Mouse (Mus musculus) embryonic facial prominence, embryonic 11.5 days (tissue): ENCODE measurements around the gene D930048N14Rik. TPM values are rescaled to one million over a fixed set of nuclear protein-coding genes. Genes with fewer than 3 reads are reported as not detected.
"Not testable (repeated sequence)": the region's sequence is repeated elsewhere in the genome, so short reads cannot be mapped to it uniquely, and the experiment has no call there.

Experiments used
- ATAC-seq: fragments of 200-750 bp; cut with Nextera tagmentation; replicated peaks from 2 replicates; pipeline ENCODE4 v1.8.0; 2017; ENCODE audit warnings: low read depth; ENCODE audit not compliant: insufficient number of reproducible peaks, low FRiP score, low TSS enrichment
- DNase-seq: peaks from one replicate; pipeline ENCODE4 v3.0.0-alpha.2; 2015; ENCODE audit warnings: low spot score
- H3K27ac ChIP-seq: fragments of 300-500 bp; sonication (generic); replicated peaks from 2 replicates; pipeline ENCODE4 v1.5.1; 2014; ENCODE audit warnings: mild to moderate bottlenecking, low read depth, low read length, control low read depth
- H3K27me3 ChIP-seq: fragments of 300-500 bp; sonication (generic); 2 replicates; pipeline ENCODE4 v1.6.1; 2014; ENCODE audit warnings: mild to moderate bottlenecking, low read length, moderate library complexity, mixed read lengths; ENCODE audit not compliant: control insufficient read depth, insufficient read depth
- H3K36me3 ChIP-seq: fragments of 300-500 bp; sonication (generic); replicated peaks from 2 replicates; pipeline ENCODE4 v1.6.1; 2014; ENCODE audit warnings: low read depth, mild to moderate bottlenecking, low read length, moderate library complexity, mixed read lengths; ENCODE audit not compliant: control insufficient read depth, insufficient read depth
- H3K4me1 ChIP-seq: fragments of 300-500 bp; sonication (generic); 2 replicates; pipeline ENCODE4 v1.6.1; 2014; ENCODE audit warnings: low read length, mixed read lengths; ENCODE audit not compliant: control insufficient read depth, insufficient read depth
- H3K4me2 ChIP-seq: fragments of 300-500 bp; sonication (generic); 2 replicates; pipeline ENCODE4 v1.6.1; 2014; ENCODE audit warnings: low read depth, mild to moderate bottlenecking, control low read depth, low read length, moderate library complexity
- H3K4me3 ChIP-seq: fragments of 300-500 bp; sonication (generic); 2 replicates; pipeline ENCODE4 v1.5.1; 2014; ENCODE audit warnings: low read depth, low read length, control low read depth
- H3K9ac ChIP-seq: fragments of 300-500 bp; sonication (generic); replicated peaks from 2 replicates; pipeline ENCODE4 v1.6.1; 2014; ENCODE audit warnings: mild to moderate bottlenecking, control low read depth, low read length
- H3K9me3 ChIP-seq: fragments of 300-500 bp; sonication (generic); replicated peaks from 2 replicates; pipeline ENCODE4 v1.6.1; 2016; ENCODE audit warnings: mild to moderate bottlenecking, low read length, inconsistent platforms, mixed read lengths; ENCODE audit not compliant: control insufficient read depth
- WGBS: fragments of 180-500 bp; shearing (Covaris S2); extraction: QIAGEN DNeasy Blood & Tissue Kit; methylation state at CpG from one replicate; pipeline ENCODE4 v1.1.7; 2014; 5-methylcytosine and 5-hydroxymethylcytosine counted together
- polyA plus RNA-seq: library from polyadenylated mRNA; unstranded; fragments of >200 nt; fragmentation: Nextera tagmentation; extraction: Ambion mirVana; gene quantifications from 2 replicates; pipeline ENCODE4 v1.2.1, GENCODE M21; 2014

Gene D930048N14Rik
- polyA plus RNA-seq, 1 experiment from 2014 or later, result 0.88 TPM

- Histone ChIP-seq H3K4me3 (no peak overlapping the region), H3K27ac (no peak overlapping the region), H3K4me1 (no peaks in the 10 kb centered on the region), H3K4me2 (no peak overlapping the region), H3K36me3 (no peaks in the 10 kb centered on the region), H3K27me3 (no peaks in the 10 kb centered on the region), H3K9ac (no peak overlapping the region), H3K9me3 (no peaks in the 10 kb centered on the region)
- ATAC-seq, result no peak
- 82% methylated on average over 16 of the region's 16 CpGs for WGBS
- DNase-seq, result no peak
Measured at GRCm38 (mm10) chr11:51661867-51662365, 11.2 kb downstream of the D930048N14Rik start.

DNA sequence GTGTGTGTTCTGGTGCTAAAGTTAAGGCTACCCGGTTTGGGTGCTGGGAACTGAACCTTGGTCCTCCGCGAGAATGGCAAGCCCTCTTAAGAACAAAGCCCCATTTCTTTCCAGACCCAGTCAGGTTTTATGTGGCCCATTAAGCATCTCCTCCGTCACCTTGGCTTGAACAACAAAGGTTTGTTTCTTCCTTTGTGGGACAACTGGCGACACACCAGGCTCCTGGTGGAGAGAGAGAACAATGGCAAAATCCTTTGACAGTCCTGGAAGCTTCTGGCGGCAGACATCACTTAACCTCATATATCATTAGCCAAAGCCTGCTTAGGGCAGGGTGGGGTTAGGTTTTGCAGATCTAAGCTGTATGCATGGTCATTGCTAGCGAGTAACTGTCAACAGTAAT, 11.9 kb downstream of the D930048N14Rik start:
- no peak for DNase-seq
- no peak for ATAC-seq
- no peak overlapping the region for H3K9ac ChIP-seq
- H3K9me3 ChIP-seq, result no peaks in the 10 kb centered on the region
- 78% methylated on average over 7 of the region's 7 CpGs for WGBS
- H3K4me3 ChIP-seq, result no peak overlapping the region
- no peaks in the 10 kb centered on the region for H3K36me3 ChIP-seq
- H3K4me2 ChIP-seq, result no peak overlapping the region
- H3K27me3 ChIP-seq, result no peaks in the 10 kb centered on the region
- H3K4me1 ChIP-seq, result no peaks in the 10 kb centered on the region
- no peak overlapping the region for H3K27ac ChIP-seq

DNA sequence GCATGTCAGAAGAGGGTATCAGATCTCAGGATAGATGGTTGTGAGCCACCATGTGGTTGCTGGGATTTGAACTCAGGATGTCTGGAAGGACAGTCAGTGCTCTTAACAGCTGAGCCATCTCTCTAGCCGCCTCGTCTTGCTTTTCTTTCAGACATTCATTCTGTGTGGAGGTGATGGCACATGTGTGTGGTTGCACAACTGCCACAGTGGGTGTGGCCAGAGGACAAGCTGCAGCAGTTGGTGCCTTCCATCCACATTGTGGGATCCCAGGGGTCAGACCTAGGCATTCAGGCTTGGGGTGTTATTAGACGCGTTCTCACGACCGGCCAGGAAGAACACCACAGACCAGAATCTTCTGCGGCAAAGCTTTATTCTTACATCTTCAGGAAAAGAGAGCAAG, 14.0 kb downstream of the D930048N14Rik start:
- H3K9ac ChIP-seq, H3K36me3 ChIP-seq, H3K9me3 ChIP-seq, H3K27me3 ChIP-seq, H3K4me2 ChIP-seq, H3K4me1 ChIP-seq, ATAC-seq, H3K27ac ChIP-seq, H3K4me3 ChIP-seq, DNase-seq: not testable (repeated sequence)
- 94% methylated on average over 7 of the region's 7 CpGs for WGBS

- no peak overlapping the region for H3K4me3 ChIP-seq
- no peaks in the 10 kb centered on the region for H3K4me1 ChIP-seq
- 92% methylated on average over 7 of the region's 7 CpGs for WGBS
- H3K9me3 ChIP-seq, result no peaks in the 10 kb centered on the region
- H3K4me2 ChIP-seq, result no peak overlapping the region
- H3K27me3 ChIP-seq, result no peaks in the 10 kb centered on the region
- no peak for ATAC-seq
- DNase-seq, result no peak
- no peaks in the 10 kb centered on the region for H3K36me3 ChIP-seq
- no peak overlapping the region for H3K9ac ChIP-seq
- no peak overlapping the region for H3K27ac ChIP-seq
Measured at GRCm38 (mm10) chr11:51670846-51671245, 20.1 kb downstream of the D930048N14Rik start.

- Histone ChIP-seq H3K4me1 (no peaks in the 10 kb centered on the region), H3K36me3 (no peaks in the 10 kb centered on the region), H3K9me3 (no peaks in the 10 kb centered on the region), H3K27me3 (no peaks in the 10 kb centered on the region), H3K4me3 (no peak overlapping the region), H3K9ac (no peak overlapping the region), H3K4me2 (no peak overlapping the region), H3K27ac (no peak overlapping the region)
- DNase-seq, result no peak
- ATAC-seq, result no peak
- 87% methylated on average over 2 of the region's 2 CpGs for WGBS
Measured at GRCm38 (mm10) chr11:51671376-51671775, 20.6 kb downstream of the D930048N14Rik start.

DNA sequence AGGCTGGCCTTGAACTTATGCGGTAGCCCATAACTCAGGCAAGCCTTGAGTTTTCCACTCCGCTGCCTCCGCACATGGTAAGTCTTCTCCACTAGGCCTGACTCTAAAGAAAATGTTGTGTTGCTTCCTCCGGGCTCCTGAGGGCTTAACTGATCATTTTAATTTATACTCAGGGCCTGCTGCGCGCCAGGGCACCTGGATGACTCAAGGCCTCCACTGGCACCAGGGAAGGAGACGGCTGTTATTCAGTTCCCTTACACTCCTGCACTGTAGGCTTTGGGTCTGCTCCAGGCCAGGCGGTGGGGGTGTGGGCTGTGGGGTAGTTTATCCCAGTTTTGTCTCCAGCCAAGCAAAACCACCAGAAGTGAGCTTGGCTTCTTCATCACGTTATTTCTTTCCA, 22.5 kb downstream of the D930048N14Rik start:
- DNase-seq (no peak), ATAC-seq (no peak)
- no peaks in the 10 kb centered on the region for H3K36me3 ChIP-seq
- H3K9me3 ChIP-seq, result no peaks in the 10 kb centered on the region
- no peaks in the 10 kb centered on the region for H3K4me1 ChIP-seq
- H3K4me2 ChIP-seq, result no peak overlapping the region
- H3K9ac ChIP-seq, result no peak overlapping the region
- no peak overlapping the region for H3K4me3 ChIP-seq
- H3K27me3 ChIP-seq, result no peaks in the 10 kb centered on the region
- H3K27ac ChIP-seq, result no peak overlapping the region
- WGBS, result 83% methylated on average over 9 of the region's 9 CpGs

DNA sequence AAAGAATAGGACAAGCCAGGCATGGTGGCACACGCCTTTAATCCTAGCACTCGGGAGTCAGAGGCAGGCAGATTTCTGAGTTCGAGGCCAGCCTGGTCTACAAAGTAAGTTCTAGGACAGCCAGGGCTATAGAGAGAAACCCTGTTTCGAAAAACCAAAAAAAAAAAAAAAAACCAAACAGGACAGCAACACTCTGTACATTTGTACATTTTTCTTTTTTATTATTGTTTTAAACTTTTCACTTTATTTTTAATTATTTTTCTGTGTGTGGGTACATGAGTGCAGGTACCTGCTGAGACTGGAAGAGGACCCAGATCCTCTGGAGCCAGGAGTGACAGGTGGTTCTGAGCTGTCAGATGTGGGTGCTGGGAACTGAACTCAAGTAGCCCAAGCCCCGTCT, 24.6 kb downstream of the D930048N14Rik start:
- Histone ChIP-seq H3K4me3 (no peak overlapping the region), H3K9me3 (no peaks in the 10 kb centered on the region), H3K27ac (no peak overlapping the region), H3K36me3 (no peaks in the 10 kb centered on the region), H3K4me2 (no peak overlapping the region), H3K4me1 (no peaks in the 10 kb centered on the region), H3K9ac (no peak overlapping the region), H3K27me3 (no peaks in the 10 kb centered on the region)
- 72% methylated on average over 5 of the region's 5 CpGs for WGBS
- DNase-seq (no peak), ATAC-seq (no peak)

- WGBS, result 74% methylated on average over 6 of the region's 6 CpGs
- H3K9ac ChIP-seq, result no peak overlapping the region
- ATAC-seq (no peak), DNase-seq (no peak)
- H3K4me2 ChIP-seq, result no peak overlapping the region
- H3K4me3 ChIP-seq, result no peak overlapping the region
- H3K27me3 ChIP-seq, result no peaks in the 10 kb centered on the region
- H3K27ac ChIP-seq, result no peak overlapping the region
- H3K9me3 ChIP-seq, result no peaks in the 10 kb centered on the region
- H3K4me1 ChIP-seq, result no peaks in the 10 kb centered on the region
- H3K36me3 ChIP-seq, result no peaks in the 10 kb centered on the region
Measured at GRCm38 (mm10) chr11:51677737-51678418, 27.1 kb downstream of the D930048N14Rik start.
